Mouse (Mus musculus) erythroblast, adult 5-6 weeks (primary cell): ENCODE data around the gene Bst2. TPM values are rescaled to one million over a fixed set of nuclear protein-coding genes. Genes with fewer than 3 reads are reported as not detected.
A peak's percentile ranks its signal among the peaks of the same experiment; 100 is the strongest.

Experiments used
- ATAC-seq: replicated peaks from 2 replicates; pipeline ENCODE4 v1.8.0; 2016; ENCODE audit warnings: moderate number of reproducible peaks, mild to moderate bottlenecking, moderate TSS enrichment, inconsistent platforms; ENCODE audit not compliant: poor library complexity, low FRiP score, severe bottlenecking
- total RNA-seq, 2 experiments: library from RNA; stranded (forward) in 1 of 2; stranded (reverse) in 1 of 2; fragments of 150-400 nt in 1 of 2; fragments of 200-764, 138-1000 nt in 1 of 2; gene quantifications; 2 replicates each; pipeline versions ENCODE4 v1.2.3 to v1.2.4; 2015 to 2017; ENCODE audit warnings: low replicate concordance in 2 of 2

Gene Bst2
- total RNA-seq, 2 experiments from 2014 or later = 7.7 to 10.1 TPM

- ATAC-seq = peak; percentile 92
Measured at GRCm38 (mm10) chr8:71488454-71488853, 48.8 kb downstream of the Bst2 start.

DNA sequence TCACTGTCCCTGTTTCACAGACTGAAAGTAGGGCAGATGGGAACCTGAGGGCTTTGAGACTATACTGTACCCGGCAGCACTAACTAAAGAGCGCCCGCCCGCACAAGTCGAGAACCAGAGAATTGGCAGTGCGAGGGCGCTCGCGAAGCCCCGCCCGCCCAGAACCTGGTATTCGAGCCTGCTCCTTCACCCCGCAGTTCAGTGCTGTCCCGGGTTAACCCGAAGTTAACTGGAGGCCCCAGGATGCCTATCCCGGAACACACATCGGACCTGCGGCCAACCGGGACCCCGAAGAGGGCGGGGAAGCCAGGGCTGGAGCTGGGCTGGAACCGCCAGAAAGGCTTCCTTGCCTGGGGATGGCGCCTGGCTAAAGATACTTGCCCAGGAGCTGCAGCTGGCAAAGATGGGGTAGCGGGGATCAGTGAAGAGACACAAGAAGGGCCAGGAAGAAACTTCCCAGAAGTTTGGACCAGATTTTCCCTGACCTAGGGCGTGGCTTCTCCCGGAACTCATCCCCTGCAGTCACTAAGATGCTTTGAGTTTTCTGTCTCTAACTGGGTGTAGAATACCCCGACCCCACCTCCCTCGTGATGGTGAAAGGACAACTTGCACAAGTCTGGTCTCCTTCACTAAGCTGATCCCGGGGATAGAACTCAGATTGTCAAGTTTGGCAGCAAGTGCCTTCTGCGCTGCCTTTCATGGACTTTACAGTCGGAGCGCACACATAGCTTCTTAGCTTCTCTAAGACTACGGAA is 49.4 kb downstream of the Bst2 start, which contains the start of gene Gtpbp3:
Gene Gtpbp3, plus strand, starts transcription at position 413 of the 755 bp plus-strand sequence.
- ATAC-seq = peak; percentile 37

GRCm38 (mm10) chr8:71486136-71486529 is 51.1 kb downstream of the Bst2 start:
- ATAC-seq = no peak

DNA sequence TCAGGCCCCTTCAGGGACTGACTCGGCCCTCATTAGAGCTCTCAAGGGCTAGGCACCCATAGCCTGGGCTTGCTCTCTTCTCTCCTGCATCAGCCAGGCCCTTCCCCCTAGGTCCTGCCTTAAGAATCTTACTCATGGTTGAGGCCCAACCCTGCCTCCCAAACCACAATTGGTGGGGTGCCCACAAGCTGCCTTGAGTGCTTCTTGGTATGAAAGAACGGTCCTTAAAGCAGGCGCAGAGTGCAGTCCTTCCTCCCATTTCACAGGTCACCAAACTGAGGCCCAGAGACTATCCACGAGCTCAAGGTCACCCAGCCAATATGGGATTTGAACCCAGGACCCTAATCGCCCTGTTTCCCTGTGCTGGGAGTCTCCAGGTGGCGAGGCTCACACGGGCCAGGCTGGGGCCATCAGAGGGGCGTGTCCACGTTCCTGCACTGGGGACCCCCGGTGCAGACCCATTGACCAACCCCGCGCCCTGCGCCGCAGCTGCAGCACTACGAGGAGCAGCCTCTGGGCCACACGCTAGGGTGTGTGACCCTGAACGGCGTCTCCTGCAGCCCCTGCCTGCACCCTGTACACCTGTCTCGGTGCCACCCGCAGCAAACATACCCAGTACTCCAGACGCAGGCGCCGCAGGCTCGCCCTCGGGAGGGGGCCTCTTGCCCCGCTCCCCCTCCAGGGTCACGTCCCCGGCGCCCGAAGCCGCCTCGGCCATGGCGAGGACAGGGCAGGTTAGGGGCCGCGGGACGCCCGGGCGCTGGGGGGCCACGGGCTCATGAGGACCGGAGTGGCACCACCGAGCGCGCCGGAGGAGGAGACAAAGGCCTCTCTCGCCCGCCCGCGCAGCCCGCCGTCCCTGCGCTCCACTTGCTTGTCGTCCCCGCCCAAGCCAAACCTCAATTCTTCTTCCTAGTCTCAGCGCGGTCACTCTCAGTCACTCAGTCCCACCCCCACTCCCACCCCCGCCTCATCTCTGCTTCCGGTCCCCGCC is 51.8 kb downstream of the Bst2 start, which contains the start of gene Ano8:
Gene Ano8, minus strand, starts transcription at position 822 of the 994 bp plus-strand sequence.
- no peak for ATAC-seq

DNA sequence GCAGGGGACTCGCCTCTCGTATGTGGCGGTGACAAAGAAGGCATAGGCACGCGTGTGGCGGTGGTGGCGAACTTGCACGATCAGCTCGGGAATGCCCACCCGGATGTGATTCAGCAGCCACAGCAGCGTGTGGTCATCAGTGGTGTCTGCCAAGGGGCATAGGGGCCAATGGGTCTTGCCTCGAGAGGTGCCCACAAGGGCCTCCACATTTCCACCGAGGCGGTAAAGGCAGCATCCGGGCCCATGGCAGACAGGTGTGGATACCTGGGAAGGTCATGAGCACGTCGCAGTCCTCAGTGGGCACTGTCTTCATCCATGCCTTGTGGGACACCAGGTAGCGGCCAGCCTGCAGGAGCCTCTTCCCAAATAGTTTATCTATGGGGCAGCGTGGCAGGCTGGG is 52.5 kb downstream of the Bst2 start:
- ATAC-seq = no peak

Other genes starting within 250 kb of the Bst2 start
- gene Use1, start 170.6 kb downstream of the Bst2 start, total RNA-seq (2015; ENCODE audit: low replicate concordance) = 35.2 and 37.4 TPM in 2 replicates
- 34.8 and 38.3 TPM in 2 replicates for gene Use1, start 170.6 kb downstream of the Bst2 start, total RNA-seq (2017; ENCODE audit: low replicate concordance)
- gene Ocel1, start 166.2 kb downstream of the Bst2 start, total RNA-seq (2015; ENCODE audit: low replicate concordance) = 2.1 and 4.0 TPM in 2 replicates
- gene Ocel1, start 166.2 kb downstream of the Bst2 start, total RNA-seq (2017; ENCODE audit: low replicate concordance) = 2.6 and 3.2 TPM in 2 replicates
- 1.7 and 6.9 TPM in 2 replicates for gene Nr2f6, start 155.5 kb downstream of the Bst2 start, total RNA-seq (2015; ENCODE audit: low replicate concordance)
- 0.42 and 0.94 TPM in 2 replicates for gene Nr2f6, start 155.5 kb downstream of the Bst2 start, total RNA-seq (2017; ENCODE audit: low replicate concordance)
- not detected in 2 replicates for gene Ushbp1, start 141.7 kb downstream of the Bst2 start, total RNA-seq (2015; ENCODE audit: low replicate concordance)
- gene Ushbp1, start 141.7 kb downstream of the Bst2 start, total RNA-seq (2017; ENCODE audit: low replicate concordance) = not detected in 2 replicates
- gene Babam1, start 140.6 kb downstream of the Bst2 start, total RNA-seq (2015; ENCODE audit: low replicate concordance) = 31.9 and 60.8 TPM in 2 replicates
- 29.0 and 35.2 TPM in 2 replicates for gene Babam1, start 140.6 kb downstream of the Bst2 start, total RNA-seq (2017; ENCODE audit: low replicate concordance)
- 8.2 and 10.8 TPM in 2 replicates for gene Ankle1, start 131.4 kb downstream of the Bst2 start, total RNA-seq (2015; ENCODE audit: low replicate concordance)
- 35.5 and 44.7 TPM in 2 replicates for gene Ankle1, start 131.4 kb downstream of the Bst2 start, total RNA-seq (2017; ENCODE audit: low replicate concordance)
- 0.58 and 0.63 TPM in 2 replicates for gene Abhd8, start 73.8 kb downstream of the Bst2 start, total RNA-seq (2015; ENCODE audit: low replicate concordance)
- 2.2 and 3.5 TPM in 2 replicates for gene Abhd8, start 73.8 kb downstream of the Bst2 start, total RNA-seq (2017; ENCODE audit: low replicate concordance)
- 1.9 and 20.9 TPM in 2 replicates for gene Mrpl34, start 72.5 kb downstream of the Bst2 start, total RNA-seq (2015; ENCODE audit: low replicate concordance)
- gene Mrpl34, start 72.5 kb downstream of the Bst2 start, total RNA-seq (2017; ENCODE audit: low replicate concordance) = 6.0 and 12.1 TPM in 2 replicates
- gene Dda1, start 68.3 kb downstream of the Bst2 start, total RNA-seq (2015; ENCODE audit: low replicate concordance) = 7.7 and 15.0 TPM in 2 replicates
- 5.7 and 7.9 TPM in 2 replicates for gene Dda1, start 68.3 kb downstream of the Bst2 start, total RNA-seq (2017; ENCODE audit: low replicate concordance)
- gene Ano8, start 51.5 kb downstream of the Bst2 start, total RNA-seq (2015; ENCODE audit: low replicate concordance) = 0.21 TPM in 1 of 2 replicates, not detected in the other
- gene Ano8, start 51.5 kb downstream of the Bst2 start, total RNA-seq (2017; ENCODE audit: low replicate concordance) = 0.14 TPM in 1 of 2 replicates, not detected in the other
- gene Gtpbp3, start 49.4 kb downstream of the Bst2 start, total RNA-seq (2015; ENCODE audit: low replicate concordance) = 0.58 and 3.1 TPM in 2 replicates
- 1.7 and 3.9 TPM in 2 replicates for gene Gtpbp3, start 49.4 kb downstream of the Bst2 start, total RNA-seq (2017; ENCODE audit: low replicate concordance)
- 0.84 TPM in 1 of 2 replicates, not detected in the other for gene Plvap, start 25.7 kb downstream of the Bst2 start, total RNA-seq (2015; ENCODE audit: low replicate concordance)
- gene Plvap, start 25.7 kb downstream of the Bst2 start, total RNA-seq (2017; ENCODE audit: low replicate concordance) = 0.26 TPM in 1 of 2 replicates, not detected in the other
- not detected in 2 replicates for gene Ccdc194, start 11.7 kb downstream of the Bst2 start, total RNA-seq (2015; ENCODE audit: low replicate concordance)
- not detected in 2 replicates for gene Ccdc194, start 11.7 kb downstream of the Bst2 start, total RNA-seq (2017; ENCODE audit: low replicate concordance)
- gene Mvb12a, start 5.5 kb upstream of the Bst2 start, total RNA-seq (2015; ENCODE audit: low replicate concordance) = 11.3 and 18.6 TPM in 2 replicates
- gene Mvb12a, start 5.5 kb upstream of the Bst2 start, total RNA-seq (2017; ENCODE audit: low replicate concordance) = 5.0 and 9.1 TPM in 2 replicates
- not detected in 2 replicates for gene Tmem221, start 21.4 kb upstream of the Bst2 start, total RNA-seq (2015; ENCODE audit: low replicate concordance)
- gene Tmem221, start 21.4 kb upstream of the Bst2 start, total RNA-seq (2017; ENCODE audit: low replicate concordance) = not detected in 2 replicates
- gene Nxnl1, start 29.1 kb upstream of the Bst2 start, total RNA-seq (2015; ENCODE audit: low replicate concordance) = not detected in 2 replicates
- gene Nxnl1, start 29.1 kb upstream of the Bst2 start, total RNA-seq (2017; ENCODE audit: low replicate concordance) = not detected in 2 replicates
- gene Slc27a1, start 31.4 kb upstream of the Bst2 start, total RNA-seq (2015; ENCODE audit: low replicate concordance) = 0.42 and 1.2 TPM in 2 replicates
- 0.51 TPM in 1 of 2 replicates, not detected in the other for gene Slc27a1, start 31.4 kb upstream of the Bst2 start, total RNA-seq (2017; ENCODE audit: low replicate concordance)
- gene Pgls, start 54.7 kb upstream of the Bst2 start, total RNA-seq (2015; ENCODE audit: low replicate concordance) = 24.0 and 27.4 TPM in 2 replicates
- 13.5 and 23.2 TPM in 2 replicates for gene Pgls, start 54.7 kb upstream of the Bst2 start, total RNA-seq (2017; ENCODE audit: low replicate concordance)
- not detected in 2 replicates for gene Fam129c, start 60.2 kb upstream of the Bst2 start, total RNA-seq (2015; ENCODE audit: low replicate concordance)
- gene Fam129c, start 60.2 kb upstream of the Bst2 start, total RNA-seq (2017; ENCODE audit: low replicate concordance) = not detected in 2 replicates
- gene Colgalt1, start 73.5 kb upstream of the Bst2 start, total RNA-seq (2015; ENCODE audit: low replicate concordance) = 9.8 and 19.9 TPM in 2 replicates
- gene Colgalt1, start 73.5 kb upstream of the Bst2 start, total RNA-seq (2017; ENCODE audit: low replicate concordance) = 9.6 and 10.8 TPM in 2 replicates
- gene Unc13a, start 134.3 kb upstream of the Bst2 start, total RNA-seq (2015; ENCODE audit: low replicate concordance) = not detected in 2 replicates
- 0.17 and 2.4 TPM in 2 replicates for gene Unc13a, start 134.3 kb upstream of the Bst2 start, total RNA-seq (2017; ENCODE audit: low replicate concordance)
- 1.2 and 1.9 TPM in 2 replicates for gene Jak3, start 138.8 kb upstream of the Bst2 start, total RNA-seq (2015; ENCODE audit: low replicate concordance)
- 0.43 and 1.4 TPM in 2 replicates for gene Jak3, start 138.8 kb upstream of the Bst2 start, total RNA-seq (2017; ENCODE audit: low replicate concordance)
- 8.5 TPM in 1 of 2 replicates, not detected in the other for gene Insl3, start 151.8 kb upstream of the Bst2 start, total RNA-seq (2015; ENCODE audit: low replicate concordance)
- gene Insl3, start 151.8 kb upstream of the Bst2 start, total RNA-seq (2017; ENCODE audit: low replicate concordance) = not detected in 2 replicates
- 6.1 and 16.5 TPM in 2 replicates for gene B3gnt3, start 164.3 kb upstream of the Bst2 start, total RNA-seq (2015; ENCODE audit: low replicate concordance)
- gene B3gnt3, start 164.3 kb upstream of the Bst2 start, total RNA-seq (2017; ENCODE audit: low replicate concordance) = 11.2 and 12.9 TPM in 2 replicates
- gene Fcho1, start 188.3 kb upstream of the Bst2 start, total RNA-seq (2015; ENCODE audit: low replicate concordance) = 20.2 and 26.5 TPM in 2 replicates
- 44.8 and 52.8 TPM in 2 replicates for gene Fcho1, start 188.3 kb upstream of the Bst2 start, total RNA-seq (2017; ENCODE audit: low replicate concordance)